Mouse (Mus musculus) C2C12 (cell line): ENCODE measurements around the gene Tle2.

Source experiments
- CTCF ChIP-seq: IDR thresholded peaks from one replicate; pipeline ENCODE4 v1.5.1; 2011; ENCODE audit not compliant: control insufficient read depth, insufficient read depth, insufficient read length
- MAX ChIP-seq: IDR thresholded peaks from one replicate; pipeline ENCODE4 v1.6.1; 2011; ENCODE audit warnings: mild to moderate bottlenecking, control low read depth
- MYOG ChIP-seq: IDR thresholded peaks from one replicate; pipeline ENCODE4 v1.6.1; 2011; ENCODE audit not compliant: control insufficient read depth, insufficient read length; ENCODE audit errors: extremely low read depth
- USF1 ChIP-seq: IDR thresholded peaks from one replicate; pipeline ENCODE4 v1.6.1; 2011; ENCODE audit warnings: low read depth, mild to moderate bottlenecking, control low read depth, moderate library complexity

DNA sequence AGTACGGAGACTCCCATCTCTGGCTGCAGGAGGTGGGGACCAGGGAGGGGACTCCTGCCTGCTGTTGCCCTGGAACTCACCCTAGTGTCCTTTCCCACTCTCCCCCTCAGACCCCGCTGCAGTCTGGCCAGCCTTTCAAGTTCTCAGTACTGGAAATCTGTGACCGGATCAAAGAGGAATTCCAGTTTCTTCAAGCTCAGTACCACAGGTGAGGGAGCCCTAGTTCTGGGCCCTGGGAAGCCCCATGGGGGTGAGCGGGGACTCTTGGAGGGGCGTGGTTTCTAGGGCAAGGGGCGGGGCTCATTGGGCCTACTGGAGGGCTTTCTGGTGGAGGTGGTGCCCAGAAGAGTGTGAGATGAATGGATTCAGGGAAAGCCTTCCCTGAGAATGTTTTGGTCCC lies 1.3 kb downstream of the Tle2 start:
- TF ChIP-seq CTCF (no peak), MYOG (no peak), USF1 (no peak), MAX (no peak)
